Mouse (Mus musculus): ENCODE data around the gene Tmc7.

Gene Tmc7

GRCm38 (mm10) chr7:118499784-118500435 lies 84.6 kb downstream of the Tmc7 start:
- peak; percentile 82 for DNase-seq (ENCODE audit: low read depth, low spot score)

DNA sequence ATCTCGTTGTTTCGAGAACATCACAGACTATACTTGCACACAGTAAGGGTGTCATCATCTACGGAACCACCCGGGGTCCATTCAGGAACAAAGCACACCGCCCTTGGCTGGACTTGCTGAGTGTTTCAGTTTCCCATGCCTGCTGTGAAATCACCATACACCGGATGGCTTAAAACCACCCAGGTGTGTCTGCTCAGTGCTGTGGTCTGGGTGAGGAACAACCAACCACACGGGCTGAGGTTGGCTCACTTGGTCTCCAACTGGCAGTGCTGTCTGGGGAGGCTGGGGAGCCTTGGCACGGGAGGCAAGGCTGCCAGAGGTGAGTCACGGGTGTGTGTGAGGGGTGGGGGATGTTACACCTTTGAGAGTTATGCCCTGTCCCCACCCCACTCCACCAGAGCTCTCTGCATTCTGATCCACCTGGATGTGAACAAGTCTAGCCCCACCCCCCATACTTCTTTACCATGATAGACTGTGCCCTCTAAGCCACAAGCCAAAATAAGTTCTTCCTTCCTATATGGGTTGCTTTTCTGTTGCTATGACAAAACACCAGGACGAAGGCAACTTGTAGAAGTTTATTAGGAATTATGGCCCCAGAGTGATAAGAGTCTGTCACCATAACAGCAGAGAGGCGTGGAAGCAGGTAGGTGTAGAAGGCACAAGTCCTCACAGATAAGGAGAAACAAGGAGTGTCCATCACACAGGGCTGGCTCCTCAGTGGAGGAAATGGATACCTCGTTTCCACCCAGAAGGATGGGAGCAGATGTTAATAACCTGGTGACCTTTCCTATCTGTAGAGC lies 85.4 kb downstream of the Tmc7 start:
- no peak for DNase-seq (ENCODE audit: low read depth, low spot score)

- no peak for DNase-seq (ENCODE audit: low read depth, low spot score)
Observed at GRCm38 (mm10) chr7:118494892-118495579, 89.5 kb downstream of the Tmc7 start.

GRCm38 (mm10) chr7:118493892-118494291 lies 90.6 kb downstream of the Tmc7 start:
- no peak for DNase-seq (ENCODE audit: low read depth, low spot score)

GRCm38 (mm10) chr7:118491431-118492147 lies 92.9 kb downstream of the Tmc7 start, which contains the start of gene Itpripl2:
TSS of gene Itpripl2 (minus strand) at chr7:118491975.
- peak; percentile 75 for DNase-seq (ENCODE audit: low read depth, low spot score)

GRCm38 (mm10) chr7:118490666-118491430 lies 93.7 kb downstream of the Tmc7 start:
- no peak for DNase-seq (ENCODE audit: low read depth, low spot score)

DNA sequence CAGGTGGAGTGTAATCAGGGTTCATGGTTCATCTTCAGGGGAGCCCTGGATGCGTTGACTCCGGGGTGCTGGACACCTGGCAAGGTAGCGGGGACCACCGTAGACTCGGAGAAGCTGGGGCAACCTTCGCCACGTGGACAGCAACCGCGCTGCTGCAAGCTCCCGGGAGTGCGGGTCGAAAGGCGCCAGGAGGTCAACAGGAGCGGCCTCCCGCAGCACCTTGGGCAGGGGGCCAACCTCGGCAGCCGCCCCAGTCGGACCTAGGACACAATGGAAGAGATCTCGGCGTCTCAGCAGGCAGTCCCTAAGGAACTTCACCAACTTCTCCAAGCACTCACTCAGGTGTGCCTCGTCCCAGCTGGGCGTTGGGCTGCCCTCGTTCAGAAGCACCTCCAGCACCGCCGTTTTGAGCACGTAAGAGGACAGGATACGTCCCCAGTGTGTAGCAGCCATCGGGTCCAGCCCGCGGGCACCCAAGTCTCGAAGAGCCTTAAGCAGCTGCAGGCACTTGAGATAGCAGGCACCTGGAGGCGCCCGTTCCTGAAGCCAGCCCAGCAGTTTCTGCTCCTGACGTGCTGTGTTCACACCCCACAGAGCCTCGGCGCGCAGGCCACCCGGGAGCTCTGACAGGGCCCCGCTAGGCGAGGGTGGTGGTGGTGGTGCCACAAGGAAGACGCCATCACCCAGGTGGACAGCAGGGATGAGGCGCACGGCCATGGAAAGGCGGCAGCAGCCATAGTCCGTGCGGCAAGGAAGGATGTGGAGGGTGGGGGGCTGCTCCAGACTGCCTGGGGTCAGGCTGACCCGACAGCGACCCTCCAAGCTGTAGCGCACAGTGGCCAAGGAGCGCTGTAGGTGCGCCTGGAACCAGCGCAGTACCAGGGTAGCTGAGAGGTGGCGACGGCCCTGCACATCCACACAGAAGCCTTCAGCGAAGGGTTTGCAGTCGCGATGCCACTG lies 94.5 kb downstream of the Tmc7 start:
- no peak for DNase-seq (ENCODE audit: low read depth, low spot score)

- no peak for DNase-seq (ENCODE audit: low read depth, low spot score)
Observed at GRCm38 (mm10) chr7:118488060-118488664, 96.4 kb downstream of the Tmc7 start.

DNA sequence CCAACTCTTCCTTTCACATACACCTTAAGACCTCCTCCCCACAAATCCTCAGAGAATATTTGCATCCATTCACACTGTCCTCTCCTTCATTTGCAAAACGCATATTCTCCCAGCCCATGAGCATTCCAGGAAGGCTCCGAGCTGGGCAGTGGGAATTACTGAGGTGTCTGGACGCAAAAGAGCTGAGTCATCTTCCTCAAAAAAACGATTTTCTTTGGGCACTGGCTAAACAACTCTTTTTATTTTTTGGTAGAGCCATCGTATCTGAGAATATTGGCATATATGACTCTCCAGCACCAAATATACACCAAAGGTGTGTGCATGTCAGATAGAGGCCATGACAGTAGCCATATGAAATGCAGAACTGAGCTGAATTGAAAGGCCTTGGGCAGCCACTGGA lies 97.6 kb downstream of the Tmc7 start:
- DNase-seq (ENCODE audit: low read depth, low spot score) = no peak

All from skeletal muscle tissue, adult 2 months (tissue).